Mouse (Mus musculus): ENCODE measurements around the gene Sox8. TPM values are rescaled to one million over a fixed set of nuclear protein-coding genes. Genes with fewer than 3 reads are reported as not detected.

The Sox8 gene
- total RNA-seq (2021), result 1 to 10 TPM in 1 of 2 experiments, under 1 TPM in 1; 0.73 to 1.6 TPM
- long read RNA-seq, experiment 1, partial matches to known transcripts, result 0 of 1 reads
- long read RNA-seq, experiment 1, other reads (novel, unspliced or antisense), result 0 of 1 reads
- long read RNA-seq, experiment 2, partial matches to known transcripts, result 0 of 2 reads
- long read RNA-seq, experiment 2, other reads (novel, unspliced or antisense), result 0 of 2 reads

GRCm38 (mm10) chr17:25570648-25571452 is at the start of gene Sox8:
TSS of gene Sox8 (minus strand) at chr17:25570686.
- peak; percentile 63 to 71 for DNase-seq (ENCODE audit: low spot score in 2 of 2)

- DNase-seq (ENCODE audit: low spot score in 2 of 2), result peak in 1 of 2 experiments; percentile 21
Observed at GRCm38 (mm10) chr17:25618508-25619056, 48.1 kb upstream of the Sox8 start.

GRCm38 (mm10) chr17:25614723-25615510 is 44.4 kb upstream of the Sox8 start:
- no peak for DNase-seq (ENCODE audit: low spot score in 2 of 2)

DNA sequence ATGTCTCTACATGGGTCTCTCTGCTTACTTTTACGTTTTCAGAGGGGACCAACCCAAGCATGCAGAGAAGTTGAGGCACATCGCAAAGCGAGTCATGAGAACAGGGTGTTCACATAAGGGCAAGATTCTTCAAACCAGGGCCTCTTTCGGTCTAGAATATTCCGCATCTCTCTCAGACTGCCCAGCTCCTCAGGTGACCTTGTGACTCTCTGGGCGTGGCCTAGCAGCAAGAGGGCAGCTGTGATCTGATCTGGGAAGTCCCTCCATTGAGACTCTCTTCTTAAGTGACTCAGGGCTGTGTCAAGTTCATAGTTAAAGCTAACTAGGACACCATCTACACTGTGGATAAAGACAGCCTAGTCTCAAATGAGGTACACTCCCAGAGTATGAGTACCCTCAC is 42.8 kb upstream of the Sox8 start:
- no peak for DNase-seq (ENCODE audit: low spot score in 2 of 2)

DNA sequence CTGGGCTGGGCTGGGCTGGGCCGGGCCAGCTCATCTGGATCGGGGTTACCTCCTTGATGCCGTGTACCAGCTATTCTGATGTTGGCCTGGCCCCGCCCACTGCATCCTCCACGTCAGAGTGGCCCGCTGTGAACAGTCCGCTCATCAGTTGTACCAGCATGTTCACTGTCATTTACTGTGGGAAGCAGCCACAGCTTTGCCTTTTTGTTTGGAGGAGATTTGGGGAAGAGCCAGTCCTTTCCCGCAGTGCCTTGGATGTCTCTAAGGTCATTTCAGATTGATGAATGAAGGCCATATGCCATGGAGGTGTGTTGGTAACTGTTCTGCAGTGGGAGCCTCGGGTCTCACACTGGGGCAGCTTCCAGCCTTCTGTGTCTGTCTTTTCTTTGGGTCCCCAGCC is 42.1 kb upstream of the Sox8 start:
- no peak for DNase-seq (ENCODE audit: low spot score in 2 of 2)

GRCm38 (mm10) chr17:25610151-25610550 is 39.7 kb upstream of the Sox8 start:
- DNase-seq (ENCODE audit: low spot score in 2 of 2), result peak in 1 of 2 experiments; percentile 19

- DNase-seq (ENCODE audit: low spot score in 2 of 2), result no peak
Observed at GRCm38 (mm10) chr17:25609506-25609828, 39.0 kb upstream of the Sox8 start.

DNA sequence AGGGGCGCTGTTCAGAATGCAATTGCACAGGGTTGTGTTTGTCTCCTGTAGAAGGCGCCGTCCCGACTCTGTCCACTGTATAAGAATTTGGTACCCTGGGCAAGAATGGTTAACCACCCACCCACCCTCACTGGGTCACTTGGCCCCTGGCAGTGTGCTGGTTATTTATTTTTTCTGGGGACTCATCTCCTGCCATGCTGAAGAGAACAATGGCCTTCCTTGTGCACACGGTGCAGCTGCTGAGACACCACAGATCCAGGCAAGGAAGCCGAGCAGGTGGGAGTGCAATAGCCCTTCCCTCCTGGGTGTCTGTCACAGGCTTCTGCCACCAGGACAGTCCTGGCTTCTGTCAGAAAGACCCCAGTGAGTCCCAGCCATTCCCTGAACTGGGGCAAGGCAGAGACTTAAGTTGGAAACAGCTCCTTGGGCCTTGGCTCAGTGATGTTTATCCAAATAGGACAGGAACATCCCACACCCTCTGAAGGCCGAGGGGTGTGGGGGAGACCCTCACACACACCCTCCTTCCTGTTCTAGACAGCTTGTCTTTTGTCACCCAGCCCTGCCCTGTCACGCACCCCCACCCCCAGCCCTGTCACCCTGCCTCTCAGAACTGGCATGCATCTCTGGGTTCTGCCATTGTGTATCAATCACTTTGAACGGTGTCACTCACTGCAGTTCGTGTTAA is 38.5 kb upstream of the Sox8 start:
- DNase-seq (ENCODE audit: low spot score in 2 of 2), result no peak

DNA sequence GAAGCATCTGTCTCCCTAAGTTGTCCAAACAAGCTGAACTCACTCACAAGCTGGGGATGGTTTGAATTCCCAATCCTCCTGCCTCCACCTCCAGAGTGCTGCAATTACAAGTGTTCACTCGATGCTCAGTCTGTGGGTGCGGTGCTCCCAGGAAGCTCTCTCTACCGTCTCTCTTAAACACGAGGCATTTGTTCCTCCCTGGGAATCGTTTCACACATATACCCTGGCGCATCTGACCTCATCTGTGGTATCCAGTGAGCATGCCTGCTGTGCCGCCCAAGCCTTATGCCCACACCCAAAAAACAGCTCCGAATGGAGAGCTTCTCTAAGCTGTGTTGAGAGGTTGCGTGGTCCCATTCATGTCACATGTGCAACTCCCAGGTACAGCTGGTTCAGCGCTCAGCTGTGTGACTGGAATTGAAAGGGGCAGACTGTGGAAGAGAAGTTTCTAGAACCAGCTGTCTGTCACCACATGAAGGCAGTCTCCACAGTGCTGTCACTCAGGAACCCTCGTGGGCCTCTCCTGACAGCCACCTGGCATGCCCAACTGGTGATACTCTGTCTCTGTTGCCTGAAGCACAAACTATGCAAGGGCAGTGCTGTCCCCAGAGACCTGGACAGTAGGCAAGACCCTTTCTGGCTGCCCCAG is 37.8 kb upstream of the Sox8 start:
- no peak for DNase-seq (ENCODE audit: low spot score in 2 of 2)

DNA sequence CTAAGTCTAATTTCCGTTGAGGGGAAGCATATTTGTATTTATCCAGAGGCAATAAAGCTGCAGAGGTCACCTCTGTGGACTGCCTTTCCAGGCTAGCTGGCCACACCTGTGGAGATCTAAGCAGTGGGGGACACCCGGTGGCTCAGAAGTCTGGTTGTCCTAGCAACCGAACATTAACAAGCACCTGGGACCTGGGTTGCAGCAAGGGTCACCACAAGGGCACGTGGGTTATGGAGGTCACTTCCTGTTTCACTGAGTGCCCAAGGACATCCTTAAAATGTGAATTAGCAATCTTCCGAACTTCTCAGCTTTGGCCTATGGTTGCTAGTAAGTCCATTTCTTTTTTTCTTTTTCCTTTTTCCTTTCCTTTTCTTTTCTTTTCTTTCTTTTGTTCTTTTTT is 33.7 kb upstream of the Sox8 start:
- DNase-seq (ENCODE audit: low spot score in 2 of 2), result no peak

GRCm38 (mm10) chr17:25602366-25602765 is 31.9 kb upstream of the Sox8 start:
- DNase-seq (ENCODE audit: low spot score in 2 of 2), result no peak

GRCm38 (mm10) chr17:25597537-25597936 is 27.1 kb upstream of the Sox8 start:
- DNase-seq (ENCODE audit: low spot score in 2 of 2), result no peak

GRCm38 (mm10) chr17:25595495-25595894 is 25.0 kb upstream of the Sox8 start:
- DNase-seq (ENCODE audit: low spot score in 2 of 2), result peak; percentile 18 to 33

GRCm38 (mm10) chr17:25593411-25594261 is 23.1 kb upstream of the Sox8 start:
- no peak for DNase-seq (ENCODE audit: low spot score in 2 of 2)

- no peak for DNase-seq (ENCODE audit: low spot score in 2 of 2)
Observed at GRCm38 (mm10) chr17:25592336-25592735, 21.9 kb upstream of the Sox8 start.

DNA sequence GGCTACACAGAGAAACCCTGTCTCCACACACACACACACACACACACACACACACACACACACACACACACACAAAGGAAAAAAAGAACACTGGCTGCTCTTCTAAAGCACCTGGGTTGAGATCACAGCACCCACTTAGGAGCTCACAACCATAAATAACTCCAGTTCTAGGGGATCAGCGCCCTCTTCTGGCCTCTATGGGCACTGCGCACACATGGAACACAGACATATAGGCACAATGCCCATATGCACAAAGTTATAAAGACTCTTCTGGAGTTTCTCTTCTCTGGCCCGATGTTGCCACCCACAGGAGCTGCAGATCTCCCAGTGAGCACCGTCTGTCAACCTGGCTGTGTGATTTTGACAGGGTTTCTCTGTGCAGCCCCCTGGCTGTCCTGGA is 20.5 kb upstream of the Sox8 start:
- no peak for DNase-seq (ENCODE audit: low spot score in 2 of 2)

DNA sequence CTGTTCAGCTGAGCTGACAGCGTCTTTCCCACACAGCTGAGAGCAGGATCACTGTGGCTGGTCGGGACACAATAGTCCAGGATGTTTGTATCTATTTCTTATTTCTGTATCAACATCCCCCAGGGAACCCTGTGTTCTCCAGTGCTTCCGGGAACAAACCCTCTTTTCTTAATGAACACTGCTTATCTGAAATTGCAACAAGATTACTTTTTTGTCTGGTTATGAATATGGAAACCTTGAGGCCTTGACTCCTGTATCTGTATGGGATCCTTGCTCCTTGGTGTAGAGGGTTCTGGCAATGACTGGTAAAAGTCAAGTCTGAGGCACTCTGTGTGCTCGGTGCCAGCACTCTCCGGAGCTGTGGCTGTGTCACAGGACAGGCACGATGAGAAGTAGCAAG is 19.6 kb upstream of the Sox8 start:
- DNase-seq (ENCODE audit: low spot score in 2 of 2), result no peak

- no peak for DNase-seq (ENCODE audit: low spot score in 2 of 2)
Observed at GRCm38 (mm10) chr17:25584646-25585045, 14.2 kb upstream of the Sox8 start.

DNA sequence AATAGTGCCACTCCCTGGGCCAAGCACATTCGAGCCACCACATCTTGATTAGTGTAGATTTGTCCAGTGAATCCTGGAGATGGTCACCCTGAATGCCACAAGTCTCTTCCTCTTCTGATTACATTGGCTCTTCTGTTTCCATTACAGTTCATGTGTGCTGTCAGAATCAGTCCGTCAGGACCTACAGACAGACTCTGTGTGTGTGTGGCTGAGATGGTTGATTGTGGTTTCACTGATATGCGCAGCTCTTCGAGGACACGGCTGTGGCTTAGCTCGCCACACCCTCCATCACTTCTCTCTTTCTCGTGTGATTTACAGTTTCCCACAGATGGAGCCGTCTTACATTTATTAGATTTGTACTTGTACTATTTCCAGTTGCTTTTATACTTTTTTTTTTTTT is 13.4 kb upstream of the Sox8 start:
- no peak for DNase-seq (ENCODE audit: low spot score in 2 of 2)

- DNase-seq (ENCODE audit: low spot score in 2 of 2), result no peak
Observed at GRCm38 (mm10) chr17:25583099-25583498, 12.6 kb upstream of the Sox8 start.
